Mouse (Mus musculus) neural tube, embryonic 14.5 days (tissue): ENCODE data around the gene Olfr599. TPM values are rescaled to one million over a fixed set of nuclear protein-coding genes. Genes with fewer than 3 reads are reported as not detected.
"Not testable (repeated sequence)": the region's sequence is repeated elsewhere in the genome, so short reads cannot be mapped to it uniquely, and the experiment has no call there.

Source experiments
- ATAC-seq: fragments of 200-750 bp; cut with Nextera tagmentation; 2 replicates; pipeline ENCODE4 v1.8.0; 2017; ENCODE audit warnings: low read depth, mild to moderate bottlenecking, moderate TSS enrichment, moderate library complexity
- H3K27ac ChIP-seq: fragments of 300-500 bp; sonication (generic); 2 replicates; pipeline ENCODE4 v1.5.1; 2014; ENCODE audit warnings: low read depth, mild to moderate bottlenecking, control low read depth, low read length, moderate library complexity, mixed read lengths
- H3K27me3 ChIP-seq: fragments of 300-500 bp; sonication (generic); 2 replicates; pipeline ENCODE4 v1.6.1; 2014; ENCODE audit warnings: low read length; ENCODE audit not compliant: control insufficient read depth, insufficient read depth
- H3K36me3 ChIP-seq: fragments of 300-500 bp; sonication (generic); 2 replicates; pipeline ENCODE4 v1.6.1; 2014; ENCODE audit warnings: low read length, mixed read lengths; ENCODE audit not compliant: control insufficient read depth, insufficient read depth
- H3K4me1 ChIP-seq: fragments of 300-500 bp; sonication (generic); 2 replicates; pipeline ENCODE4 v1.6.1; 2014; ENCODE audit warnings: low read length; ENCODE audit not compliant: control insufficient read depth, insufficient read depth
- H3K4me2 ChIP-seq: fragments of 300-500 bp; sonication (generic); 2 replicates; pipeline ENCODE4 v1.6.1; 2014; ENCODE audit warnings: mild to moderate bottlenecking, low read depth, low read length, control low read depth
- H3K4me3 ChIP-seq: fragments of 300-500 bp; sonication (generic); 2 replicates; pipeline ENCODE4 v1.5.1; 2014; ENCODE audit warnings: low read depth, low read length, control low read depth, mixed read lengths
- H3K9ac ChIP-seq: fragments of 300-500 bp; sonication (generic); replicated peaks from 2 replicates; pipeline ENCODE4 v1.6.1; 2014; ENCODE audit warnings: low read depth, mild to moderate bottlenecking, control low read depth, low read length, mixed read lengths
- H3K9me3 ChIP-seq: fragments of 300-500 bp; sonication (generic); 2 replicates; pipeline ENCODE4 v1.6.1; 2016; ENCODE audit warnings: low read length; ENCODE audit not compliant: control insufficient read depth
- whole genome bisulfite sequencing: fragments of 180-500 bp; shearing (Covaris S2); extraction: QIAGEN DNeasy Blood & Tissue Kit; methylation state at CpG from one replicate; pipeline ENCODE4 v1.1.7; 2014; 5-methylcytosine and 5-hydroxymethylcytosine counted together
- polyA plus RNA-seq: library from polyadenylated mRNA; unstranded; fragments of >200 nt; fragmentation: Nextera tagmentation; extraction: Ambion mirVana; gene quantifications from 2 replicates; pipeline ENCODE4 v1.2.1, GENCODE M21; 2014

Olfr599 gene
- polyA plus RNA-seq = not detected in 2 replicates

- no peak within 1 kb of the TSS for H3K4me2 ChIP-seq
- H3K9me3 ChIP-seq = no peaks in the 10 kb centered on the region
- H3K27ac ChIP-seq = no peak within 1 kb of the TSS
- H3K9ac ChIP-seq = no peak within 1 kb of the TSS
- no peaks in the 10 kb centered on the region for H3K4me1 ChIP-seq
- H3K4me3 ChIP-seq = no peak within 1 kb of the TSS
- WGBS = 94% methylated on average over 1 of the region's 1 CpGs
- no peaks in the 10 kb centered on the region for H3K27me3 ChIP-seq
- ATAC-seq = no peak
- H3K36me3 ChIP-seq = no peaks in the 10 kb centered on the region
Observed at GRCm38 (mm10) chr7:103335617-103336016, at the start of gene Olfr599. Gene Olfr599, plus strand, starts transcription at chr7:103335917.

GRCm38 (mm10) chr7:103305348-103305747 is 30.4 kb upstream of the Olfr599 start, which contains the start of gene Olfr596:
Gene Olfr596, plus strand, starts transcription at chr7:103305648.
- H3K9ac ChIP-seq, H3K9me3 ChIP-seq, H3K36me3 ChIP-seq, H3K27me3 ChIP-seq, H3K4me2 ChIP-seq, ATAC-seq, H3K4me3 ChIP-seq, H3K27ac ChIP-seq, H3K4me1 ChIP-seq: not testable (repeated sequence)
- WGBS = 90% methylated on average over 2 of the region's 2 CpGs

GRCm38 (mm10) chr7:103316015-103316414 is 19.7 kb upstream of the Olfr599 start, which contains the start of gene Olfr597:
Gene Olfr597, plus strand, starts transcription at chr7:103316315.
- H3K4me2 ChIP-seq, H3K27ac ChIP-seq, H3K36me3 ChIP-seq, ATAC-seq, H3K9ac ChIP-seq, H3K9me3 ChIP-seq, H3K4me3 ChIP-seq, H3K4me1 ChIP-seq, H3K27me3 ChIP-seq: not testable (repeated sequence)
- 93% methylated on average over 2 of the region's 2 CpGs for WGBS

- Histone ChIP-seq H3K9ac (no peak within 1 kb of the TSS), H3K27ac (no peak within 1 kb of the TSS), H3K36me3 (no peaks in the 10 kb centered on the region), H3K9me3 (no peaks in the 10 kb centered on the region), H3K4me2 (no peak within 1 kb of the TSS), H3K4me3 (no peak within 1 kb of the TSS), H3K27me3 (no peaks in the 10 kb centered on the region), H3K4me1 (no peaks in the 10 kb centered on the region)
- no peak for ATAC-seq
Observed at GRCm38 (mm10) chr7:103323268-103323667, 12.4 kb upstream of the Olfr599 start, which contains the start of gene Olfr598. Gene Olfr598, plus strand, starts transcription at chr7:103323568.

GRCm38 (mm10) chr7:103349569-103349968 is 13.9 kb downstream of the Olfr599 start, which contains the start of gene Olfr600:
Gene Olfr600, minus strand, starts transcription at chr7:103349669.
- no peak for ATAC-seq
- Histone ChIP-seq H3K27me3 (no peaks in the 10 kb centered on the region), H3K9ac (no peak within 1 kb of the TSS), H3K27ac (no peak within 1 kb of the TSS), H3K4me3 (no peak within 1 kb of the TSS), H3K36me3 (no peaks in the 10 kb centered on the region), H3K4me1 (no peaks in the 10 kb centered on the region), H3K9me3 (no peaks in the 10 kb centered on the region), H3K4me2 (no peak within 1 kb of the TSS)

GRCm38 (mm10) chr7:103362555-103362954 is 26.8 kb downstream of the Olfr599 start, which contains the start of gene Olfr601:
Gene Olfr601, minus strand, starts transcription at chr7:103362655.
- no peaks in the 10 kb centered on the region for H3K36me3 ChIP-seq
- 91% methylated on average over 1 of the region's 1 CpGs for WGBS
- H3K4me3 ChIP-seq = no peak within 1 kb of the TSS
- H3K27me3 ChIP-seq = no peaks in the 10 kb centered on the region
- H3K4me2 ChIP-seq = no peak within 1 kb of the TSS
- no peak within 1 kb of the TSS for H3K27ac ChIP-seq
- no peaks in the 10 kb centered on the region for H3K4me1 ChIP-seq
- H3K9ac ChIP-seq = no peak within 1 kb of the TSS
- H3K9me3 ChIP-seq = no peaks in the 10 kb centered on the region
- ATAC-seq = no peak

GRCm38 (mm10) chr7:103386077-103386476 is 50.4 kb downstream of the Olfr599 start, which contains the start of gene Olfr603:
Gene Olfr603, minus strand, starts transcription at chr7:103386177.
- Histone ChIP-seq H3K27ac (no peak within 1 kb of the TSS), H3K9me3 (no peaks in the 10 kb centered on the region), H3K9ac (no peak within 1 kb of the TSS), H3K4me1 (no peaks in the 10 kb centered on the region), H3K27me3 (no peaks in the 10 kb centered on the region), H3K4me3 (no peak within 1 kb of the TSS), H3K4me2 (no peak within 1 kb of the TSS), H3K36me3 (no peaks in the 10 kb centered on the region)
- no peak for ATAC-seq

Other genes with a start within 250 kb of the Olfr599 start
- not detected in 2 replicates for gene Olfr585, start 238.2 kb upstream of the Olfr599 start, polyA plus RNA-seq
- gene Olfr586, start 210.3 kb upstream of the Olfr599 start, polyA plus RNA-seq = not detected in 2 replicates
- not detected in 2 replicates for gene Olfr588-ps1, start 195.0 kb upstream of the Olfr599 start, polyA plus RNA-seq
- gene Olfr589, start 179.6 kb upstream of the Olfr599 start, polyA plus RNA-seq = not detected in 2 replicates
- gene Olfr591, start 157.6 kb upstream of the Olfr599 start, polyA plus RNA-seq = not detected in 2 replicates
- not detected in 2 replicates for gene Olfr592, start 151.1 kb upstream of the Olfr599 start, polyA plus RNA-seq
- not detected in 2 replicates for gene Olfr593, start 124.1 kb upstream of the Olfr599 start, polyA plus RNA-seq
- gene Olfr594, start 118.9 kb upstream of the Olfr599 start, polyA plus RNA-seq = not detected in 2 replicates
- not detected in 2 replicates for gene Usp17ld, start 83.4 kb upstream of the Olfr599 start, polyA plus RNA-seq
- not detected in 2 replicates for gene Olfr596, start 30.3 kb upstream of the Olfr599 start, polyA plus RNA-seq
- gene Olfr597, start 19.6 kb upstream of the Olfr599 start, polyA plus RNA-seq = not detected in 2 replicates
- not detected in 2 replicates for gene Olfr598, start 12.3 kb upstream of the Olfr599 start, polyA plus RNA-seq
- not detected in 2 replicates for gene Olfr600, start 13.8 kb downstream of the Olfr599 start, polyA plus RNA-seq
- gene Olfr601, start 26.7 kb downstream of the Olfr599 start, polyA plus RNA-seq = not detected in 2 replicates
- not detected in 2 replicates for gene Olfr603, start 50.3 kb downstream of the Olfr599 start, polyA plus RNA-seq
- not detected in 2 replicates for gene Usp17lc, start 79.2 kb downstream of the Olfr599 start, polyA plus RNA-seq
- gene Olfr605, start 109.5 kb downstream of the Olfr599 start, polyA plus RNA-seq = not detected in 2 replicates
- gene Olfr606, start 113.1 kb downstream of the Olfr599 start, polyA plus RNA-seq = not detected in 2 replicates
- not detected in 2 replicates for gene Olfr607, start 128.2 kb downstream of the Olfr599 start, polyA plus RNA-seq
- gene Olfr608, start 134.0 kb downstream of the Olfr599 start, polyA plus RNA-seq = not detected in 2 replicates
- not detected in 2 replicates for gene Olfr609, start 162.1 kb downstream of the Olfr599 start, polyA plus RNA-seq
- gene Olfr610, start 176.2 kb downstream of the Olfr599 start, polyA plus RNA-seq = not detected in 2 replicates
- not detected in 2 replicates for gene Olfr611, start 184.9 kb downstream of the Olfr599 start, polyA plus RNA-seq
- gene Olfr612, start 206.8 kb downstream of the Olfr599 start, polyA plus RNA-seq = not detected in 2 replicates
- not detected in 2 replicates for gene Olfr613, start 212.2 kb downstream of the Olfr599 start, polyA plus RNA-seq
- not detected in 2 replicates for gene Olfr615, start 220.2 kb downstream of the Olfr599 start, polyA plus RNA-seq
- gene Olfr616, start 233.2 kb downstream of the Olfr599 start, polyA plus RNA-seq = not detected in 2 replicates
- not detected in 2 replicates for gene Olfr617, start 237.1 kb downstream of the Olfr599 start, polyA plus RNA-seq